Mouse (Mus musculus): ENCODE measurements around the gene Spint2. TPM values are rescaled to one million over a fixed set of nuclear protein-coding genes. Genes with fewer than 3 reads are reported as not detected.

Gene Spint2
- polyA plus RNA-seq, 1 experiment from 2014 or later: 722 TPM

DNA sequence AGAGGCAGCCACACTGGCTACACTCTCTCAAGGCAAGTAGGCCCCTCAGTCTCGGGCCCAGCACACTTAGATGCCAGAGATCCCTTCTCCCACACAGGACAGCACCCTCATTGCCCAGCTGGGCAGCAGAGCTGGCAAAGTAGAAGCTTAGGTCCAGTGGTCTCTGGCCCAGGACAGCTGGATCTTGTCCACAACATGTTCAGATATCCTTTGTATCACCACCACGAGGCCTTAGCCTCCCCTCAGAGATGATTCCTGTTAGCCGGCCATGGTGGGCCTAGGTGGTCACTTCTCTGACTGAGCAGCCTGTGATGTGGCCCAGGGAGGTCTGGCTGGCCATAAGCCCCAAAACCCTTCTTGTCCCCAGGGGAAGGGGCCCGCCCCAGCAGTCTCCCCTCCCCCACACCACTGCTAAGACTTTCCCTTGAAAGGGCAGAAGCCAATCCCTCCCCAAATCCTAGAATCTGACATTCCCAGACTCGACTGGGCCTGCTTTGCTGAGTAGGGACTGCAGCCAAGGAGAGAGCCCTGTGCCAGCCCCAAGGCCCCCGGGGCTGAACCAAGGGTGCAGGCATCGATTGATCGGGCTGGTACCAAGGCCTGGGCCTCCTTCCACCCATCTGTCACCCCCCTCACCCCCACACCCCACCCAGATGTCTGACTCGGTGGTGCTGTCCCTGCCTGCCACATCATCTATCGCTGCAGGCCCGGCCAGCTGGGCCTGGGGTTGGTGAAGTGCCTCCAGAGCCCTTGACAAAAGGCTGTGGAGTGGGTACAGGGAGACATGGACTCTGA, 9.2 kb upstream of the Spint2 start:
- 63% methylated on average over 11 of the region's 11 CpGs for WGBS

DNA sequence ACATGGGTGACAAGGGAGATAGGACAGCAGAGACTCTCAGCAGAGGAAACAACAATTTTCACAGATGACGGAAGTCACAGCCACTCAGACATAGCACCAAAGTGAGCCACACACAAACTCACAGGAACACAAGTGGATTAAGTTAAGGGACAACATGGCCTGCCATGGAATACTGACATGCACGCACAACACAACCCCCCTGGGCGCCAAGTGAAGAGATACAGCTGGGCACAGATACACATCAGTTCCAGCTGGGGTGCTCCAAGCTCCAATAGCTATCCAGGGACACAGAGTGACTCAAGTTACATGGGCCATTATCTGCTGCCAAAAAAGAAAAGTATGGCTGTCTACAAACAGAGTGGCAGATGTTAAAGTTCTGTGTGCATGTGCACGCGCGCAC, 8.1 kb upstream of the Spint2 start:
- TF ChIP-seq CTCF (IDR thresholded peaks at IDR 0.05; ENCODE audit: low read depth): no peak
- H3K9ac ChIP-seq (ENCODE audit: low read depth, low read length): peak overlapping the region; percentile 50
- H3K36me3 ChIP-seq (ENCODE audit: control insufficient read depth, insufficient read depth): no peaks in the 10 kb centered on the region
- peak overlapping the region; percentile 59 for H3K4me3 ChIP-seq (ENCODE audit: low read depth, low read length)
- no peaks in the 10 kb centered on the region for H3K27me3 ChIP-seq (replicated peaks; ENCODE audit: control insufficient read depth, insufficient read depth, low read length)
- H3K4me2 ChIP-seq (replicated peaks; ENCODE audit: low read depth): peak overlapping the region; percentile 90
- WGBS: 66% methylated on average over 6 of the region's 6 CpGs
- no peaks in the 10 kb centered on the region for H3K9me3 ChIP-seq (ENCODE audit: control insufficient read depth)
- peak overlapping the region; percentile 50; the same call in 1 of the 2 replicates for H3K27ac ChIP-seq (ENCODE audit: low read depth, low read length)
- 0 out of 2 replicates have a peak, but pooled peaks cover 3% of the 10 kb centered on the region for H3K4me1 ChIP-seq (replicated peaks; ENCODE audit: control insufficient read depth, insufficient read depth, low read length)
- no peak for ATAC-seq

More for the DNA sequence above, 9.2 kb upstream of the Spint2 start:
- Histone ChIP-seq H3K27ac (ENCODE audit: low read depth, low read length) (peak overlapping the region; percentile 50), H3K4me2 (replicated peaks; ENCODE audit: low read depth) (peak overlapping the region; percentile 90), H3K4me1 (replicated peaks; ENCODE audit: control insufficient read depth, insufficient read depth, low read length) (0 out of 2 replicates have a peak, but pooled peaks cover 3% of the 10 kb centered on the region), H3K4me3 (ENCODE audit: low read depth, low read length) (0 out of 2 replicates have a peak overlapping the region, but pooled peaks have one; percentile 9), H3K27me3 (replicated peaks; ENCODE audit: control insufficient read depth, insufficient read depth, low read length) (no peaks in the 10 kb centered on the region), H3K9ac (ENCODE audit: low read depth, low read length) (no peak overlapping the region), H3K36me3 (ENCODE audit: control insufficient read depth, insufficient read depth) (no peaks in the 10 kb centered on the region), H3K9me3 (ENCODE audit: control insufficient read depth) (no peaks in the 10 kb centered on the region)
- ATAC-seq: no peak
- no peak for TF ChIP-seq CTCF (IDR thresholded peaks at IDR 0.05; ENCODE audit: low read depth)

DNA sequence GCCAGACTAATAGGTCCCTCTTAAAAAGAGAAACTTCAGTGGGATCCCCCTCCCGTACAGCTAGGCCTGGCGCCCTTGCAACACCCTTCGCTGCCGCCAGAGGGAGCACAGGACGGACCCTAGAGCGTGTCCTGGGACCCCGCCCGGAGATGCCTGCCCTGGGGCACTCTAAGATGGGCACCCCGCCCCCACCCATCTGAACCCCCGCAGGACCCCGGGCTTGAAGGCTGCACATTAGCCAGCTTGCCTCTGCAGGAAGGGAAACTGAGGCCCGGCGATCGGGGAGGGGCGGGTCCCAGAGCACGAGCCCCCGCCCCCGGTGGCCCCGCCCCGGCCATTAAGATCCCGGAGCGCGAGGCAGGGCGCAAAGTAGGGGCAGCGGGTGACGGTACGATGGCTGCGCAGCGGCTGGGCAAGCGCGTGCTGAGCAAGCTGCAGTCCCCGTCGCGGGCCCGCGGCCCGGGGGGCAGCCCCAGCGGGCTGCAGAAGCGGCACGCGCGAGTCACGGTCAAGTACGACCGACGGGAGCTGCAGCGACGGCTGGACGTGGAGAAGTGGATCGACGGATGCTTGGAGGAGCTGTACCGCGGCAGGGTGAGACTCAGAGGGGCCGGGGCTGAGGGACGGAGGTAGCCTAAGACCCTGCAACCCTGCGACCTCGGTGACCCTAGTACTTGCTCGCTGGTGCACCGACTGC, 7.4 kb upstream of the Spint2 start, which contains the start of gene Ppp1r14a:
TSS of gene Ppp1r14a (plus strand) at position 367 of the 697 bp plus-strand sequence.
- ATAC-seq: peak; percentile 39; the same call in 1 of the 2 replicates
- 0 out of 2 replicates have a peak, but pooled peaks cover 3% of the 10 kb centered on the region for H3K4me1 ChIP-seq (replicated peaks; ENCODE audit: control insufficient read depth, insufficient read depth, low read length)
- 1% methylated on average over 59 of the region's 59 CpGs for WGBS

DNA sequence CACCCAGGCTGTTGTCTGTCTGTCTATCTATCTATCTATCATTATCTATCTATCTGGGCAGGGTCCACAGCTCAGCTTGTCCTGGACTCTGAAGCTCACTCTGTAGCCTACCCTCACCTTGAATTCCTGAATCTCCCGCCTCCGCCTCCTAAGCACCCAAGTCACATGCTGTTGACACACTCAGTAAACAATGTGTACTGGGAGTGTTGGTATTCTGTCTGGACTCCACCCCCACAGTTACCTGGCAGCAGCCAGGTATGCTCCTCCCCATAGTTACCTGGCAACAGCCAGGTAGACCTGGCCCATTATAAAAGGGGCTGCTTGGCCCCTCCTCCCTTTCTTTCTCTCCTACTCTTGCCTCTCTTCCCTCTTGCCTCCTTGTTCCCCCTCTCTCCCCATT, 6.4 kb upstream of the Spint2 start:
- 63% methylated on average over 2 of the region's 2 CpGs for WGBS
- no peak overlapping the region for H3K4me3 ChIP-seq (ENCODE audit: low read depth, low read length)
- no peak for ATAC-seq
- no peaks in the 10 kb centered on the region for H3K27me3 ChIP-seq (replicated peaks; ENCODE audit: control insufficient read depth, insufficient read depth, low read length)
- no peak overlapping the region for H3K27ac ChIP-seq (ENCODE audit: low read depth, low read length)
- no peaks in the 10 kb centered on the region for H3K9me3 ChIP-seq (ENCODE audit: control insufficient read depth)
- H3K4me1 ChIP-seq (replicated peaks; ENCODE audit: control insufficient read depth, insufficient read depth, low read length): 0 out of 2 replicates have a peak, but pooled peaks cover 2% of the 10 kb centered on the region
- TF ChIP-seq CTCF (IDR thresholded peaks at IDR 0.05; ENCODE audit: low read depth): no peak
- H3K9ac ChIP-seq (ENCODE audit: low read depth, low read length): no peak overlapping the region
- no peak overlapping the region for H3K4me2 ChIP-seq (replicated peaks; ENCODE audit: low read depth)
- H3K36me3 ChIP-seq (ENCODE audit: control insufficient read depth, insufficient read depth): no peaks in the 10 kb centered on the region

More for the DNA sequence above, 7.4 kb upstream of the Spint2 start, which contains the start of gene Ppp1r14a:
- H3K4me3 ChIP-seq (ENCODE audit: low read depth, low read length): peak within 1 kb of the TSS; percentile 59
- peak within 1 kb of the TSS; percentile 50 for H3K9ac ChIP-seq (ENCODE audit: low read depth, low read length)
- no peaks in the 10 kb centered on the region for H3K9me3 ChIP-seq (ENCODE audit: control insufficient read depth)
- H3K27ac ChIP-seq (ENCODE audit: low read depth, low read length): peak within 1 kb of the TSS; percentile 50
- no peaks in the 10 kb centered on the region for H3K36me3 ChIP-seq (ENCODE audit: control insufficient read depth, insufficient read depth)
- peak within 1 kb of the TSS; percentile 90 for H3K4me2 ChIP-seq (replicated peaks; ENCODE audit: low read depth)
- H3K27me3 ChIP-seq (replicated peaks; ENCODE audit: control insufficient read depth, insufficient read depth, low read length): no peaks in the 10 kb centered on the region
- peak; percentile 87 for TF ChIP-seq CTCF (IDR thresholded peaks at IDR 0.05; ENCODE audit: low read depth)

DNA sequence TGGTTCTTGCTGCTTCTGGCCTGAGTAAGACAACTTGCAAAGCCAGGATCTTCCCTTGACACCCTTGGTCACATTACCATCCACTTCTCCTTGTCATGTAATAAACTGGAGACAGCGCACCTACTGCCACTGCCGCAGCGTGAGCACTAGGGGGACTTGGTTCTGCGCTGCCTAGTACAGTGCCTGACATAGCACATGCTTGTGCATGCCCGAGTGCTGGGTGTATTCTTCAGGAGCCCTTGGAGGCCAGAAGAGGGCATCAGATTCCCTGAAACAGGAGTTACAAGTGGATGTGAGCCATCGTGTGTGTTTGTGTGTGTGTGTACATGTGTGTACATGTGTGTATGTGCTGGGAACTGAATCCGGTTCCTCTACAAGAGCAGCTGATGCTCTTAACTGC, 5.8 kb upstream of the Spint2 start:
- Histone ChIP-seq H3K27me3 (replicated peaks; ENCODE audit: control insufficient read depth, insufficient read depth, low read length) (no peaks in the 10 kb centered on the region), H3K36me3 (ENCODE audit: control insufficient read depth, insufficient read depth) (no peaks in the 10 kb centered on the region), H3K4me3 (ENCODE audit: low read depth, low read length) (no peak overlapping the region), H3K4me2 (replicated peaks; ENCODE audit: low read depth) (no peak overlapping the region), H3K4me1 (replicated peaks; ENCODE audit: control insufficient read depth, insufficient read depth, low read length) (no peaks in the 10 kb centered on the region), H3K9me3 (ENCODE audit: control insufficient read depth) (no peaks in the 10 kb centered on the region), H3K27ac (ENCODE audit: low read depth, low read length) (no peak overlapping the region), H3K9ac (ENCODE audit: low read depth, low read length) (no peak overlapping the region)
- peak; percentile 61 for TF ChIP-seq CTCF (IDR thresholded peaks at IDR 0.05; ENCODE audit: low read depth)
- 76% methylated on average over 7 of the region's 7 CpGs for WGBS
- peak; percentile 39 for ATAC-seq

DNA sequence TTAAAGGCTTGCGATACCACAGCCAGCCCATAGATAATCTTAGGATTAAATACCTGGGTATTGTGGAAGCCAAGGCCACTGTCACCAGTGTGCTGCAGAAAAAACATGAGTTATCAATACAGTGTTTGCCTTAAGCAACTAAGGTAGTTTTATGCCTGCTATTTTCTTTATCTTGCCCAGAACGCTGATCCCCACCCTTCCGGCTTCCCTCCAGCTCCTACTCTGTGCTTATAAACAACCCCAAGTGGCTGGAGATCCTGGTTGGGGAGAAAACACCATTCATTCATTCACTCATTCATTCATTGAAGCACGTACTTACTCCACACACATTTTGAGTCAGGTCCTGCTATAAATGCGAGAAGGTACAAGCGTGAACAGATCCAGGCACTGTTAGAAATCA, 2.8 kb upstream of the Spint2 start:
- no peak for ATAC-seq
- 73% methylated on average over 6 of the region's 6 CpGs for WGBS
- no peak overlapping the region for H3K9ac ChIP-seq (ENCODE audit: low read depth, low read length)

More for the DNA sequence above, 2.8 kb upstream of the Spint2 start:
- Histone ChIP-seq H3K9me3 (ENCODE audit: control insufficient read depth) (no peaks in the 10 kb centered on the region), H3K4me1 (replicated peaks; ENCODE audit: control insufficient read depth, insufficient read depth, low read length) (no peaks in the 10 kb centered on the region; the same call in 1 of the 2 replicates), H3K4me3 (ENCODE audit: low read depth, low read length) (no peak overlapping the region), H3K27me3 (replicated peaks; ENCODE audit: control insufficient read depth, insufficient read depth, low read length) (no peaks in the 10 kb centered on the region), H3K27ac (ENCODE audit: low read depth, low read length) (no peak overlapping the region), H3K4me2 (replicated peaks; ENCODE audit: low read depth) (no peak overlapping the region), H3K36me3 (ENCODE audit: control insufficient read depth, insufficient read depth) (no peaks in the 10 kb centered on the region)
- no peak for TF ChIP-seq CTCF (IDR thresholded peaks at IDR 0.05; ENCODE audit: low read depth)

All from intestine, postnatal 0 days (tissue).